ENCODE assay signal across 14 mouse cellular contexts in the genomic region with DNA sequence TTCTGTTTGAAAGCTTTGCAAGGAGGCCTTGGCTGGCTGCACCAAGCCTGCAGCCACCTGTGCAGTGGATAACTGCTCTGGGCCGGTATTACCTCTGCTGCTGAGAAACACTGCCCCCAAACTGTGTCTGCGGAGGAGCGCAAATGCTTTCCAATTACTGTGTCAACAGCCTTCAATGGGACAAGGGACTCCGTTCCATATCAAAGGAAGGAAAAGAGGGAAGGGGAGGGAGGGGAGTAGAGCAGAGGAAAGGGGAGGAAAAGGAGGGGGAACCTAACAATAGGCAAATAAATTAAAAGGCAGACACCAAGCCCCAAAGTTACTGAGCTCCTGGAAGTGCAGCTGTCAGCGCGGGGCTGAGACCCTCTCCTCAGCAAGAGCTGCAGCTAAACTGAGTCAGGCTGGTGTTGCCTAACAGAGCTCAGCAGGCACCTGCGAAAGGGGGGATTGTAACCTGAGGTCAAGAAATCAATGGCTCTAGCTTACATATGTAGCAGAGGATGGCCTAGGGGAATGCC. TPM values are rescaled to one million over a fixed set of nuclear protein-coding genes. Genes with fewer than 3 reads are reported as not detected.
DNase-seq lines count a peak whose midpoint lies in the region; ATAC-seq and TF ChIP-seq lines count a peak whose summit lies in the region.
"Had no signal": no experiment of that assay in that cellular context is flagged by ENCODE, and none has a peak within 500 bp of the region (broad histone marks: within the 10 kb centered on the region; RNA-seq: fewer than 3 reads in every experiment).

No protein-coding gene starts in this region.

- H3K9ac ChIP-seq in kidney, embryonic 14.5 days (ENCODE audit: low read depth, low read length) = no peak overlapping the region
- no peak overlapping the region for H3K9ac ChIP-seq in ES-E14 (ENCODE audit: insufficient read depth, low read depth, low read length, poor library complexity, severe bottlenecking)
- H3K9ac ChIP-seq in embryonic facial prominence, embryonic 11.5 days (replicated peaks; ENCODE audit: low read length) = no peak overlapping the region
- no peak overlapping the region for H3K9ac ChIP-seq in limb, embryonic 12.5 days (replicated peaks)

- no peak for DNase-seq in kidney, postnatal 25 days
- peak; percentile 54 for DNase-seq in ES-E14 (ENCODE audit: low read depth, low spot score)
- peak; percentile 19 for DNase-seq in embryonic facial prominence, embryonic 11.5 days (ENCODE audit: low spot score)
- DNase-seq in B cell, adult 2 months = no peak
- no peak for DNase-seq in adrenal gland, postnatal 25 days
- DNase-seq in ovary, postnatal 10 days (ENCODE audit: low spot score) = no peak
- DNase-seq: cerebellum, postnatal 14 days; lung, adult 18-20 months; thymus, adult 2 months had no signal

- H3K36me3 ChIP-seq in kidney, embryonic 14.5 days (ENCODE audit: control insufficient read depth, insufficient read depth, low read length) = no peaks in the 10 kb centered on the region
- H3K36me3 ChIP-seq in ES-E14 (ENCODE audit: control insufficient read depth, insufficient read depth, low read length, poor library complexity, severe bottlenecking) = no peaks in the 10 kb centered on the region
- H3K36me3 ChIP-seq in embryonic facial prominence, embryonic 11.5 days (replicated peaks; ENCODE audit: control insufficient read depth, insufficient read depth, low read depth, low read length) = no peaks in the 10 kb centered on the region
- H3K36me3 ChIP-seq in limb, embryonic 12.5 days = no peaks in the 10 kb centered on the region

- ATAC-seq in kidney, embryonic 14.5 days (ENCODE audit: low FRiP score, low TSS enrichment) = peak; percentile 57; the same call in 1 of the 2 replicates
- ATAC-seq in embryonic facial prominence, embryonic 11.5 days (replicated peaks; ENCODE audit: insufficient number of reproducible peaks, low FRiP score, low TSS enrichment, low read depth) = 0 out of 2 replicates have a peak, but pooled peaks have one; percentile 23
- peak; percentile 47; the same call in 1 of the 2 replicates for ATAC-seq in limb, embryonic 12.5 days (ENCODE audit: insufficient number of reproducible peaks, insufficient read depth, low FRiP score, low TSS enrichment, low read depth)

- in situ Hi-C loops in ES-E14 (cut with MboI; ENCODE audit: low sequenced_read_pairs in 2 of 2, unreplicated experiment in 2 of 2) = no loop called here

- no peak overlapping the region for H3K4me3 ChIP-seq in kidney, embryonic 14.5 days (ENCODE audit: low read length)
- peak overlapping the region; percentile 28 to 53; a peak in 3 of 4 replicates for H3K4me3 ChIP-seq in ES-E14 (ENCODE audit: insufficient read depth in 1 of 2, low read depth in 1 of 2, low read length in 2 of 2, poor library complexity in 1 of 2, severe bottlenecking in 1 of 2)
- no peak overlapping the region for H3K4me3 ChIP-seq in embryonic facial prominence, embryonic 11.5 days (ENCODE audit: low read depth, low read length)
- no peak overlapping the region for H3K4me3 ChIP-seq in limb, embryonic 12.5 days (replicated peaks)

- WGBS in kidney, embryonic 14.5 days = 5% methylated on average over 7 of the region's 7 CpGs
- WGBS in embryonic facial prominence, embryonic 11.5 days = 6% methylated on average over 7 of the region's 7 CpGs
- 3% methylated on average over 7 of the region's 7 CpGs for WGBS in limb, embryonic 12.5 days

- no peaks in the 10 kb centered on the region for H3K9me3 ChIP-seq in kidney, embryonic 14.5 days (ENCODE audit: control insufficient read depth, low read length)
- no peaks in the 10 kb centered on the region for H3K9me3 ChIP-seq in ES-E14 (ENCODE audit: control insufficient read depth, insufficient read depth, low read depth, low read length)
- H3K9me3 ChIP-seq in embryonic facial prominence, embryonic 11.5 days (replicated peaks; ENCODE audit: control insufficient read depth, low read length) = no peaks in the 10 kb centered on the region
- no peaks in the 10 kb centered on the region for H3K9me3 ChIP-seq in limb, embryonic 12.5 days

- peaks cover 4% of the 10 kb centered on the region; the same call in 1 of the 2 replicates for H3K4me1 ChIP-seq in kidney, embryonic 14.5 days (ENCODE audit: control insufficient read depth, insufficient read depth, low read length)
- peaks cover 0 to 7% of the 10 kb centered on the region in 2 experiments; a peak in 1 of 4 replicates for H3K4me1 ChIP-seq in ES-E14 (ENCODE audit: control insufficient read depth in 2 of 2, insufficient read depth in 2 of 2, low read length in 2 of 2, poor library complexity in 1 of 2)
- H3K4me1 ChIP-seq in embryonic facial prominence, embryonic 11.5 days (ENCODE audit: control insufficient read depth, insufficient read depth, low read length) = no peaks in the 10 kb centered on the region; the same call in 1 of the 2 replicates
- peaks cover 34% of the 10 kb centered on the region for H3K4me1 ChIP-seq in limb, embryonic 12.5 days (replicated peaks)

- H3K4me2 ChIP-seq in kidney, embryonic 14.5 days (replicated peaks; ENCODE audit: low read depth, low read length) = no peak overlapping the region
- H3K4me2 ChIP-seq in embryonic facial prominence, embryonic 11.5 days (ENCODE audit: low read depth, low read length) = no peak overlapping the region
- peak overlapping the region; percentile 13; the same call in 1 of the 2 replicates for H3K4me2 ChIP-seq in limb, embryonic 12.5 days

- H3K27ac ChIP-seq in kidney, embryonic 14.5 days (ENCODE audit: low read depth, low read length) = no peak overlapping the region
- no peak overlapping the region for H3K27ac ChIP-seq in ES-E14 (ENCODE audit: insufficient read depth, low read depth, low read length, poor library complexity, severe bottlenecking)
- H3K27ac ChIP-seq in embryonic facial prominence, embryonic 11.5 days (replicated peaks; ENCODE audit: low read depth, low read length) = no peak overlapping the region
- 0 out of 2 replicates have a peak overlapping the region, but pooled peaks have one; percentile 14 for H3K27ac ChIP-seq in limb, embryonic 12.5 days

- no peaks in the 10 kb centered on the region for H3K27me3 ChIP-seq in kidney, embryonic 14.5 days (ENCODE audit: control insufficient read depth, insufficient read depth, low read length)
- no peaks in the 10 kb centered on the region for H3K27me3 ChIP-seq in embryonic facial prominence, embryonic 11.5 days (ENCODE audit: control insufficient read depth, insufficient read depth, low read length)
- no peaks in the 10 kb centered on the region for H3K27me3 ChIP-seq in limb, embryonic 12.5 days
- H3K27me3 ChIP-seq: CH12.LX had no signal

TF ChIP-seq in ES-E14, 5 proteins besides CTCF, POLR2A, EP300 and RAD21:
- TF ChIP-seq HCFC1 (IDR thresholded peaks at IDR 0.05; ENCODE audit: borderline replicate concordance, insufficient read depth, low read length) (no peak), MAFK (IDR thresholded peaks at IDR 0.05; ENCODE audit: insufficient read depth, low read depth, low read length) (no peak), ZNF384 (IDR thresholded peaks at IDR 0.05; ENCODE audit: low read depth, low read length) (no peak)

RNA-seq across cellular contexts. Expression of a gene that starts 54.9 kb away (rescaled TPM):
- 0.23 TPM in 1 of 2 replicates, not detected in the other for polyA plus RNA-seq in kidney, embryonic 14.5 days (2014; fragmentation: Nextera tagmentation; extraction: Ambion mirVana)
- total RNA-seq in ES-E14 (2012; rRNA removed) = 1.4 and 2.4 TPM in 2 replicates
- 0.46 and 0.88 TPM in 2 replicates for polyA plus RNA-seq in embryonic facial prominence, embryonic 11.5 days (2014; fragmentation: Nextera tagmentation; extraction: Ambion mirVana)
- not detected in 2 replicates for polyA plus RNA-seq in limb, embryonic 12.5 days (2016; fragmentation: Nextera tagmentation; extraction: Ambion mirVana)
- not detected in 2 replicates for total RNA-seq in adrenal gland, postnatal 25 days (2021)
- total RNA-seq: adrenal gland, postnatal 4 days; CH12.LX; hematopoietic stem cell, adult 5-6 weeks had no signal
- polyA plus RNA-seq: thymus, adult 2 months had no signal

Comparison
In these comparisons a context has a peak if more than half of its experiments do, and no peak if none do; other contexts are left out.
1. H3K4me3 ChIP-seq: peak in ES-E14 (2 of 2); none in kidney, embryonic 14.5 days (single experiment), embryonic facial prominence, embryonic 11.5 days (single experiment) and limb, embryonic 12.5 days (single experiment).
2. DNase-seq: peak in ES-E14 (single experiment) and embryonic facial prominence, embryonic 11.5 days (single experiment); none in kidney, postnatal 25 days (0 of 2), B cell, adult 2 months (0 of 2), adrenal gland, postnatal 25 days (single experiment) and ovary, postnatal 10 days (single experiment).
3. Peak in every context shown above with its lines, with median percentiles within 50 percentile points of each other: ATAC-seq.